17 mouse cellular contexts compared by ENCODE assay signal in genomic region chr12:103956555-103956954, GRCm38 (mm10). TPM values are rescaled to one million over a fixed set of nuclear protein-coding genes. Genes with fewer than 3 reads are reported as not detected.
DNase-seq lines count a peak whose midpoint lies in the region; ATAC-seq and TF ChIP-seq lines count a peak whose summit lies in the region.
"Not testable (repeated sequence)": the region's sequence is repeated elsewhere in the genome, so short reads cannot be mapped to it uniquely, and the experiment has no call there.
"Had no signal": no experiment of that assay in that cellular context is flagged by ENCODE, and none has a peak within 500 bp of the region (broad histone marks: within the 10 kb centered on the region; RNA-seq: fewer than 3 reads in every experiment).

No protein-coding gene starts in this region.

- not testable (repeated sequence) for H3K4me3 ChIP-seq in intestine, embryonic 15.5 days (replicated peaks); intestine, postnatal 0 days (ENCODE audit: low read depth, low read length); liver, embryonic 13.5 days (replicated peaks); liver, postnatal 0 days (ENCODE audit: low read depth, low read length)
- H3K4me3 ChIP-seq in liver, embryonic 15.5 days (replicated peaks): peak overlapping the region; percentile 29

- H3K27ac ChIP-seq in intestine, embryonic 15.5 days; intestine, postnatal 0 days (ENCODE audit: low read depth, low read length); liver, embryonic 13.5 days; liver, embryonic 15.5 days (replicated peaks): not testable (repeated sequence)
- 0 out of 2 replicates have a peak overlapping the region, but pooled peaks have one; percentile 30 for H3K27ac ChIP-seq in liver, postnatal 0 days (ENCODE audit: low read depth)

- H3K4me1 ChIP-seq in intestine, embryonic 15.5 days (replicated peaks); intestine, postnatal 0 days (replicated peaks; ENCODE audit: control insufficient read depth, insufficient read depth, low read length); liver, embryonic 13.5 days (replicated peaks); liver, embryonic 15.5 days (replicated peaks); liver, postnatal 0 days (ENCODE audit: insufficient read depth): not testable (repeated sequence)

- not testable (repeated sequence) for H3K36me3 ChIP-seq in intestine, embryonic 15.5 days; intestine, postnatal 0 days (ENCODE audit: control insufficient read depth, insufficient read depth); liver, embryonic 13.5 days; liver, embryonic 15.5 days (replicated peaks); liver, postnatal 0 days (replicated peaks; ENCODE audit: insufficient read depth, low read length)

- not testable (repeated sequence) for DNase-seq in liver, embryonic 13.5 days; liver, postnatal 0 days

- ATAC-seq in intestine, embryonic 15.5 days: peak; percentile 94
- ATAC-seq in intestine, postnatal 0 days: peak; percentile 82
- ATAC-seq in liver, embryonic 13.5 days (ENCODE audit: low read depth); liver, embryonic 15.5 days (ENCODE audit: insufficient read depth): not testable (repeated sequence)
- peak; percentile 35; the same call in 1 of the 2 replicates for ATAC-seq in liver, postnatal 0 days

- H3K9ac ChIP-seq in intestine, embryonic 15.5 days; intestine, postnatal 0 days (ENCODE audit: low read depth, low read length); liver, embryonic 13.5 days; liver, embryonic 15.5 days; liver, postnatal 0 days (replicated peaks): not testable (repeated sequence)

- 50% methylated on average over 2 of the region's 2 CpGs for WGBS in intestine, embryonic 15.5 days
- 23% methylated on average over 2 of the region's 2 CpGs for WGBS in intestine, postnatal 0 days
- 51% methylated on average over 2 of the region's 2 CpGs for WGBS in liver, embryonic 13.5 days (ENCODE audit: insufficient replicate concordance)
- WGBS in liver, embryonic 15.5 days (ENCODE audit: insufficient replicate concordance): 54% methylated on average over 2 of the region's 2 CpGs
- WGBS in liver, postnatal 0 days (ENCODE audit: insufficient replicate concordance): 45% methylated on average over 2 of the region's 2 CpGs

- not testable (repeated sequence) for H3K9me3 ChIP-seq in intestine, embryonic 15.5 days; intestine, postnatal 0 days (ENCODE audit: control insufficient read depth); liver, embryonic 13.5 days (replicated peaks); liver, embryonic 15.5 days (replicated peaks); liver, postnatal 0 days (ENCODE audit: low read length)

- TF ChIP-seq CTCF in intestine, postnatal 0 days (IDR thresholded peaks at IDR 0.05; ENCODE audit: low read depth); liver, postnatal 0 days (IDR thresholded peaks at IDR 0.05; ENCODE audit: low read depth): not testable (repeated sequence)

- TF ChIP-seq EP300 in liver, postnatal 0 days (IDR thresholded peaks at IDR 0.05; ENCODE audit: low read depth): 0 out of 2 replicates have a peak, but pooled peaks have one; percentile 9

- H3K27me3 ChIP-seq in intestine, embryonic 15.5 days (replicated peaks); intestine, postnatal 0 days (replicated peaks; ENCODE audit: control insufficient read depth, insufficient read depth, low read length); liver, embryonic 13.5 days; liver, embryonic 15.5 days; liver, postnatal 0 days (ENCODE audit: insufficient read depth, low read length): not testable (repeated sequence)

- H3K4me2 ChIP-seq in intestine, embryonic 15.5 days (replicated peaks); intestine, postnatal 0 days (replicated peaks; ENCODE audit: low read depth); liver, postnatal 0 days (ENCODE audit: low read depth, low read length): not testable (repeated sequence)
- H3K4me2 ChIP-seq in liver, embryonic 13.5 days: 0 out of 2 replicates have a peak overlapping the region, but pooled peaks have one; percentile 6
- H3K4me2 ChIP-seq in liver, embryonic 15.5 days: peak overlapping the region; percentile 15; the same call in 1 of the 2 replicates

RNA-seq across cellular contexts. Expression of gene Serpina1e, which starts 2.2 kb away (rescaled TPM):
- 25.6 and 27.7 TPM in 2 replicates for polyA plus RNA-seq in intestine, embryonic 15.5 days (2015; fragmentation: Nextera tagmentation; extraction: Ambion mirVana)
- polyA plus RNA-seq in intestine, postnatal 0 days (2015; fragmentation: Nextera tagmentation; extraction: Ambion mirVana): 177 and 211 TPM in 2 replicates
- 82.4 and 89.4 TPM in 2 replicates for polyA plus RNA-seq in liver, embryonic 13.5 days (2015; fragmentation: Nextera tagmentation; extraction: Ambion mirVana)
- polyA plus RNA-seq in liver, embryonic 15.5 days (2015; fragmentation: Nextera tagmentation; extraction: Ambion mirVana): 377 and 507 TPM in 2 replicates
- polyA plus RNA-seq in liver, postnatal 0 days (2015; fragmentation: Nextera tagmentation; extraction: Ambion mirVana): 4,259 and 4,481 TPM in 2 replicates
- polyA plus RNA-seq: activated CD4-positive, CD25-positive, alpha-beta regulatory T cell, adult 4 months; CD4-positive, CD25-positive, alpha-beta regulatory T cell, adult 4 months; cerebellum, adult 2 months; cortical plate, adult 2 months; embryonic facial prominence, embryonic 10.5 days; embryonic facial prominence, embryonic 12.5 days; embryonic facial prominence, embryonic 14.5 days; forebrain, embryonic 11.5 days; forebrain, embryonic 13.5 days; forebrain, embryonic 15.5 days; G1E had no signal

RNA-seq across cellular contexts. Expression of gene Serpina11, which starts 33.2 kb away (rescaled TPM):
- 0.10 TPM in 1 of 2 replicates, not detected in the other for polyA plus RNA-seq in intestine, embryonic 15.5 days (2015; fragmentation: Nextera tagmentation; extraction: Ambion mirVana)
- polyA plus RNA-seq in intestine, postnatal 0 days (2015; fragmentation: Nextera tagmentation; extraction: Ambion mirVana): not detected in 2 replicates
- 5.0 and 5.4 TPM in 2 replicates for polyA plus RNA-seq in liver, embryonic 13.5 days (2015; fragmentation: Nextera tagmentation; extraction: Ambion mirVana)
- 17.1 and 23.8 TPM in 2 replicates for polyA plus RNA-seq in liver, embryonic 15.5 days (2015; fragmentation: Nextera tagmentation; extraction: Ambion mirVana)
- polyA plus RNA-seq in liver, postnatal 0 days (2015; fragmentation: Nextera tagmentation; extraction: Ambion mirVana): 224 and 244 TPM in 2 replicates
- polyA plus RNA-seq: activated CD4-positive, CD25-positive, alpha-beta regulatory T cell, adult 4 months; CD4-positive, CD25-positive, alpha-beta regulatory T cell, adult 4 months; cortical plate, adult 2 months; embryonic facial prominence, embryonic 10.5 days; embryonic facial prominence, embryonic 12.5 days; embryonic facial prominence, embryonic 14.5 days; forebrain, embryonic 11.5 days; forebrain, embryonic 13.5 days; forebrain, embryonic 15.5 days; G1E; Patski had no signal

RNA-seq across cellular contexts. Expression of gene Serpina1c, which starts 51.9 kb away (rescaled TPM):
- 30.0 and 31.8 TPM in 2 replicates for polyA plus RNA-seq in intestine, embryonic 15.5 days (2015; fragmentation: Nextera tagmentation; extraction: Ambion mirVana)
- 7.9 and 9.9 TPM in 2 replicates for polyA plus RNA-seq in intestine, postnatal 0 days (2015; fragmentation: Nextera tagmentation; extraction: Ambion mirVana)
- 90.8 and 93.1 TPM in 2 replicates for polyA plus RNA-seq in liver, embryonic 13.5 days (2015; fragmentation: Nextera tagmentation; extraction: Ambion mirVana)
- polyA plus RNA-seq in liver, embryonic 15.5 days (2015; fragmentation: Nextera tagmentation; extraction: Ambion mirVana): 365 and 458 TPM in 2 replicates
- polyA plus RNA-seq in liver, postnatal 0 days (2015; fragmentation: Nextera tagmentation; extraction: Ambion mirVana): 1,386 and 1,402 TPM in 2 replicates
- polyA plus RNA-seq: activated CD4-positive, CD25-positive, alpha-beta regulatory T cell, adult 4 months; CD4-positive, CD25-positive, alpha-beta regulatory T cell, adult 4 months; cerebellum, adult 2 months; cortical plate, adult 2 months; embryonic facial prominence, embryonic 10.5 days; embryonic facial prominence, embryonic 12.5 days; embryonic facial prominence, embryonic 14.5 days; forebrain, embryonic 11.5 days; forebrain, embryonic 13.5 days; forebrain, embryonic 15.5 days; G1E; Patski had no signal

RNA-seq across cellular contexts. Expression of gene Serpina9, which starts 57.0 kb away (rescaled TPM):
- not detected in 2 replicates for polyA plus RNA-seq in intestine, embryonic 15.5 days (2015; fragmentation: Nextera tagmentation; extraction: Ambion mirVana)
- not detected in 2 replicates for polyA plus RNA-seq in intestine, postnatal 0 days (2015; fragmentation: Nextera tagmentation; extraction: Ambion mirVana)
- polyA plus RNA-seq in liver, embryonic 13.5 days (2015; fragmentation: Nextera tagmentation; extraction: Ambion mirVana): not detected in 2 replicates
- polyA plus RNA-seq in liver, embryonic 15.5 days (2015; fragmentation: Nextera tagmentation; extraction: Ambion mirVana): not detected in 2 replicates
- 0.05 and 0.06 TPM in 2 replicates for polyA plus RNA-seq in liver, postnatal 0 days (2015; fragmentation: Nextera tagmentation; extraction: Ambion mirVana)
- polyA plus RNA-seq: embryonic facial prominence, embryonic 10.5 days; forebrain, embryonic 11.5 days; forebrain, embryonic 13.5 days; forebrain, embryonic 15.5 days; G1E had no signal
